Mouse (Mus musculus) A20 (cell line): ENCODE measurements around the gene Lacc1.

Experiments
- DNase-seq: peaks from one replicate; pipeline ENCODE4 v3.0.0-alpha.2; 2011; ENCODE audit warnings: low read depth, low spot score

The Lacc1 gene

DNA sequence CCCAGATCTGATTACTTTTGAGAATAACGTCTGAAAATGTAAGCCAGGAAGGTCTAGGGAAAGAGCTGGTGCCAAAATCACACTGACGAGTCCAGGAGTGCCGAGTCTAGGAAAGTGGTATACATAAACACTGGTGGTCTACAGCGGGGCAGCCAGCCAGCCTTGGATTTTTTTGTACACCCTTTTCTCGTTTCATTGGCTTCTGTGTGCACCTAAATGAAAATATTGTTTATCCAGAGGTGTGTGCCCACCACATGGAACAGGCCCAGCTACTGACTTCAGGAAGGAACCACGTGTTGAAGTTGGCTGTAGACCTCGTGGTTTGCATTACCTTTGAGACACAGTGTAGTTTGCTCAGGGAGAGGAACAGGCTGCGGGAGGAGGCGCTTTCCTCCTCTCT, 57.1 kb downstream of the Lacc1 start:
- DNase-seq: no peak
